Mouse (Mus musculus): ENCODE measurements around the gene Cnnm2.
"Not testable (repeated sequence)": the region's sequence is repeated elsewhere in the genome, so short reads cannot be mapped to it uniquely, and the experiment has no call there.

The Cnnm2 gene

GRCm38 (mm10) chr19:46760375-46761160 lies 828 bp upstream of the Cnnm2 start:
- DNase-seq (ENCODE audit: low read depth, low spot score), result peak; percentile 95

- no peak for DNase-seq (ENCODE audit: low read depth, low spot score)
These were observed 535 bp downstream of the Cnnm2 start for GRCm38 (mm10) chr19:46761971-46762290.

GRCm38 (mm10) chr19:46762291-46762991 lies 1.0 kb downstream of the Cnnm2 start:
- peak; percentile 47 for DNase-seq (ENCODE audit: low read depth, low spot score)

GRCm38 (mm10) chr19:46762992-46763342 lies 1.6 kb downstream of the Cnnm2 start:
- DNase-seq (ENCODE audit: low read depth, low spot score), result peak; percentile 19

GRCm38 (mm10) chr19:46763356-46763755 lies 2.0 kb downstream of the Cnnm2 start:
- no peak for DNase-seq (ENCODE audit: low read depth, low spot score)

GRCm38 (mm10) chr19:46763932-46764762 lies 2.8 kb downstream of the Cnnm2 start:
- DNase-seq (ENCODE audit: low read depth, low spot score), result no peak

- no peak for DNase-seq (ENCODE audit: low read depth, low spot score)
These were observed 3.3 kb downstream of the Cnnm2 start for GRCm38 (mm10) chr19:46764763-46765117.

GRCm38 (mm10) chr19:46766125-46766524 lies 4.7 kb downstream of the Cnnm2 start:
- DNase-seq (ENCODE audit: low read depth, low spot score), result no peak

- DNase-seq (ENCODE audit: low read depth, low spot score), result no peak
These were observed 8.4 kb downstream of the Cnnm2 start for GRCm38 (mm10) chr19:46769759-46770158.

GRCm38 (mm10) chr19:46771801-46772200 lies 10.4 kb downstream of the Cnnm2 start:
- no peak for DNase-seq (ENCODE audit: low read depth, low spot score)

GRCm38 (mm10) chr19:46776391-46776790 lies 15.0 kb downstream of the Cnnm2 start:
- no peak for DNase-seq (ENCODE audit: low read depth, low spot score)

- DNase-seq (ENCODE audit: low read depth, low spot score), result no peak
These were observed 15.5 kb downstream of the Cnnm2 start for GRCm38 (mm10) chr19:46776850-46777249.

GRCm38 (mm10) chr19:46777928-46778680 lies 16.7 kb downstream of the Cnnm2 start:
- no peak for DNase-seq (ENCODE audit: low read depth, low spot score)

- DNase-seq (ENCODE audit: low read depth, low spot score), result not testable (repeated sequence)
These were observed 17.7 kb downstream of the Cnnm2 start for GRCm38 (mm10) chr19:46779130-46779529.

- no peak for DNase-seq (ENCODE audit: low read depth, low spot score)
These were observed 22.6 kb downstream of the Cnnm2 start for GRCm38 (mm10) chr19:46784038-46784437.

GRCm38 (mm10) chr19:46784502-46784901 lies 23.1 kb downstream of the Cnnm2 start:
- no peak for DNase-seq (ENCODE audit: low read depth, low spot score)

- DNase-seq (ENCODE audit: low read depth, low spot score), result no peak
These were observed 24.2 kb downstream of the Cnnm2 start for GRCm38 (mm10) chr19:46785633-46786032.

- DNase-seq (ENCODE audit: low read depth, low spot score), result no peak
These were observed 28.4 kb downstream of the Cnnm2 start for GRCm38 (mm10) chr19:46789782-46790181.

- DNase-seq (ENCODE audit: low read depth, low spot score), result no peak
These were observed 30.0 kb downstream of the Cnnm2 start for GRCm38 (mm10) chr19:46791360-46791759.

- DNase-seq (ENCODE audit: low read depth, low spot score), result no peak
These were observed 30.5 kb downstream of the Cnnm2 start for GRCm38 (mm10) chr19:46791921-46792320.

GRCm38 (mm10) chr19:46792480-46792879 lies 31.1 kb downstream of the Cnnm2 start:
- no peak for DNase-seq (ENCODE audit: low read depth, low spot score)

GRCm38 (mm10) chr19:46794181-46794580 lies 32.8 kb downstream of the Cnnm2 start:
- no peak for DNase-seq (ENCODE audit: low read depth, low spot score)

All from CD4-positive, CD25-positive, alpha-beta regulatory T cell, adult 2 months (primary cell).